Comparison of ENCODE assay signal across 35 mouse cellular contexts in the genomic region with DNA sequence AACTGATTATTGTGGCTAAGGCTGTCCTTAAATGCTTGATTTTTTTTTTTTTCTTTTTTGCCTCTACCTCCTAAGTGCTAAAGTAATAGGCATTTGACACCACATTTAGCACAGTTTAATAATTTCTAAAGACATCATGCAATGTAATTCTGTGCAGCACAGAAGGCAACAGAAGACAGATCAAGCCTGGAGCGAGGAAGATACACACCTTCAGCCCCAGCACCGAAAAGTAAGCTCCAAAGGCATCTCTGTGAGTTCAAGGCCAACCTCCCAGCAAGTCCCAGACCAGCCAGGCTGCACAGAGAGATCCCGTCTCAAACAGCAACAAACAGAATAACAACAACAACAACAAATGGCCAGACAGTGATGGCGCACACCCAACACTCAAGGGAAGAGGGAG.
"Had no signal": no experiment of that assay in that cellular context is flagged by ENCODE, and none has a peak within 500 bp of the region (broad histone marks: within the 10 kb centered on the region; RNA-seq: fewer than 3 reads in every experiment).

No protein-coding gene starts in this region.

- H3K4me1 ChIP-seq: intestine, embryonic 15.5 days had no signal

- H3K9ac ChIP-seq: heart, embryonic 12.5 days; heart, embryonic 13.5 days; heart, embryonic 15.5 days; hindbrain, embryonic 12.5 days; hindbrain, embryonic 13.5 days; hindbrain, embryonic 14.5 days; hindbrain, embryonic 15.5 days; intestine, embryonic 15.5 days; kidney, embryonic 15.5 days had no signal

- ATAC-seq: hindbrain, embryonic 16.5 days; hindbrain, postnatal 0 days; inflammation-experienced regulatory T-cells, adult 6 months; intestine, embryonic 15.5 days; intestine, embryonic 16.5 days; intestine, postnatal 0 days had no signal

- H3K36me3 ChIP-seq: heart, embryonic 13.5 days; heart, embryonic 15.5 days; hindbrain, embryonic 10.5 days; hindbrain, embryonic 12.5 days; hindbrain, embryonic 13.5 days; hindbrain, embryonic 15.5 days; intestine, embryonic 15.5 days; kidney, embryonic 15.5 days had no signal

- H3K4me3 ChIP-seq: heart, embryonic 12.5 days; heart, embryonic 13.5 days; heart, embryonic 15.5 days; hindbrain, embryonic 10.5 days; hindbrain, embryonic 12.5 days; hindbrain, embryonic 13.5 days; hindbrain, embryonic 15.5 days; intestine, embryonic 15.5 days; kidney, embryonic 15.5 days; layer of hippocampus, adult 2 months; left cerebral cortex, adult 2 months had no signal

- H3K9me3 ChIP-seq: heart, embryonic 12.5 days; heart, embryonic 13.5 days; heart, embryonic 15.5 days; hindbrain, embryonic 10.5 days; hindbrain, embryonic 12.5 days; hindbrain, embryonic 13.5 days; hindbrain, embryonic 15.5 days; intestine, embryonic 15.5 days; kidney, embryonic 15.5 days had no signal

- DNase-seq: heart, postnatal 10 days; heart, postnatal 14 days; heart, postnatal 36 days; heart, postnatal 4 days; kidney, adult 11 months; kidney, adult 18-20 months; kidney, adult 2 months; kidney, adult 8-10 months; kidney, adult 9 months; kidney, postnatal 10 days; kidney, postnatal 14 days; kidney, postnatal 25 days; kidney, postnatal 36 days; kidney, postnatal 4 days; layer of hippocampus, adult 9-11 months; layer of hippocampus, postnatal 36 days had no signal

- H3K4me2 ChIP-seq: heart, embryonic 11.5 days; heart, embryonic 12.5 days; heart, embryonic 13.5 days; heart, embryonic 15.5 days; hindbrain, embryonic 12.5 days; hindbrain, embryonic 13.5 days; hindbrain, embryonic 14.5 days; hindbrain, embryonic 15.5 days; intestine, embryonic 15.5 days; kidney, embryonic 15.5 days had no signal

- H3K27me3 ChIP-seq: heart, embryonic 12.5 days; heart, embryonic 13.5 days; heart, embryonic 15.5 days; hindbrain, embryonic 12.5 days; hindbrain, embryonic 13.5 days; hindbrain, embryonic 15.5 days; intestine, embryonic 15.5 days; kidney, embryonic 15.5 days had no signal

- H3K27ac ChIP-seq: heart, embryonic 13.5 days; heart, embryonic 15.5 days; hindbrain, embryonic 10.5 days; hindbrain, embryonic 12.5 days; hindbrain, embryonic 13.5 days; hindbrain, embryonic 14.5 days; hindbrain, embryonic 15.5 days; hindbrain, postnatal 0 days; intestine, embryonic 15.5 days; kidney, embryonic 15.5 days; kidney, postnatal 0 days; layer of hippocampus, adult 2 months; left cerebral cortex, adult 2 months had no signal
